Mouse (Mus musculus) ZHBTc4 (cell line): ENCODE results near the gene Sycp2l.
"Not testable (repeated sequence)": the region's sequence is repeated elsewhere in the genome, so short reads cannot be mapped to it uniquely, and the experiment has no call there.

Experiments
- DNase-seq: peaks from one replicate; pipeline ENCODE4 v3.0.0-alpha.2; 2011; ENCODE audit warnings: low read depth, low spot score

The Sycp2l gene

GRCm38 (mm10) chr13:41123666-41124225 is 9.6 kb downstream of the Sycp2l start:
- no peak for DNase-seq

- DNase-seq = no peak
Measured at GRCm38 (mm10) chr13:41128326-41128725, 14.2 kb downstream of the Sycp2l start.

GRCm38 (mm10) chr13:41129061-41129460 is 15.0 kb downstream of the Sycp2l start:
- no peak for DNase-seq

GRCm38 (mm10) chr13:41134901-41135300 is 20.8 kb downstream of the Sycp2l start:
- DNase-seq = peak; percentile 88

GRCm38 (mm10) chr13:41145433-41145970 is 31.4 kb downstream of the Sycp2l start:
- peak; percentile 98 for DNase-seq

GRCm38 (mm10) chr13:41146271-41146670 is 32.2 kb downstream of the Sycp2l start:
- peak; percentile 96 for DNase-seq

GRCm38 (mm10) chr13:41153146-41153545 is 39.0 kb downstream of the Sycp2l start:
- peak; percentile 61 for DNase-seq

- no peak for DNase-seq
Measured at GRCm38 (mm10) chr13:41158426-41158825, 44.3 kb downstream of the Sycp2l start.

GRCm38 (mm10) chr13:41187886-41188285 is 73.8 kb downstream of the Sycp2l start:
- peak; percentile 23 for DNase-seq

GRCm38 (mm10) chr13:41195640-41196333 is 81.7 kb downstream of the Sycp2l start:
- DNase-seq = no peak

GRCm38 (mm10) chr13:41200861-41201260 is 86.8 kb downstream of the Sycp2l start:
- no peak for DNase-seq

GRCm38 (mm10) chr13:41203289-41203688 is 89.2 kb downstream of the Sycp2l start:
- DNase-seq = no peak

- DNase-seq = no peak
Measured at GRCm38 (mm10) chr13:41203691-41204090, 89.6 kb downstream of the Sycp2l start.

GRCm38 (mm10) chr13:41205568-41205967 is 91.5 kb downstream of the Sycp2l start:
- not testable (repeated sequence) for DNase-seq

- no peak for DNase-seq
Measured at GRCm38 (mm10) chr13:41206241-41206640, 92.1 kb downstream of the Sycp2l start.

- DNase-seq = no peak
Measured at GRCm38 (mm10) chr13:41211276-41211675, 97.2 kb downstream of the Sycp2l start.

GRCm38 (mm10) chr13:41212558-41213322 is 98.6 kb downstream of the Sycp2l start:
- DNase-seq = no peak

GRCm38 (mm10) chr13:41215669-41216068 is 101.6 kb downstream of the Sycp2l start:
- DNase-seq = no peak

- DNase-seq = no peak
Measured at GRCm38 (mm10) chr13:41216236-41216635, 102.1 kb downstream of the Sycp2l start.

GRCm38 (mm10) chr13:41219056-41219455 is 104.9 kb downstream of the Sycp2l start:
- DNase-seq = no peak

GRCm38 (mm10) chr13:41219687-41220303 is 105.7 kb downstream of the Sycp2l start:
- peak; percentile 78 for DNase-seq

- peak; percentile 92 for DNase-seq
Measured at GRCm38 (mm10) chr13:41220304-41220834, 106.3 kb downstream of the Sycp2l start, which contains the start of gene Elovl2. Gene Elovl2, minus strand, starts transcription at chr13:41220405.
